17 mouse cellular contexts compared by ENCODE assay signal in the genomic region with DNA sequence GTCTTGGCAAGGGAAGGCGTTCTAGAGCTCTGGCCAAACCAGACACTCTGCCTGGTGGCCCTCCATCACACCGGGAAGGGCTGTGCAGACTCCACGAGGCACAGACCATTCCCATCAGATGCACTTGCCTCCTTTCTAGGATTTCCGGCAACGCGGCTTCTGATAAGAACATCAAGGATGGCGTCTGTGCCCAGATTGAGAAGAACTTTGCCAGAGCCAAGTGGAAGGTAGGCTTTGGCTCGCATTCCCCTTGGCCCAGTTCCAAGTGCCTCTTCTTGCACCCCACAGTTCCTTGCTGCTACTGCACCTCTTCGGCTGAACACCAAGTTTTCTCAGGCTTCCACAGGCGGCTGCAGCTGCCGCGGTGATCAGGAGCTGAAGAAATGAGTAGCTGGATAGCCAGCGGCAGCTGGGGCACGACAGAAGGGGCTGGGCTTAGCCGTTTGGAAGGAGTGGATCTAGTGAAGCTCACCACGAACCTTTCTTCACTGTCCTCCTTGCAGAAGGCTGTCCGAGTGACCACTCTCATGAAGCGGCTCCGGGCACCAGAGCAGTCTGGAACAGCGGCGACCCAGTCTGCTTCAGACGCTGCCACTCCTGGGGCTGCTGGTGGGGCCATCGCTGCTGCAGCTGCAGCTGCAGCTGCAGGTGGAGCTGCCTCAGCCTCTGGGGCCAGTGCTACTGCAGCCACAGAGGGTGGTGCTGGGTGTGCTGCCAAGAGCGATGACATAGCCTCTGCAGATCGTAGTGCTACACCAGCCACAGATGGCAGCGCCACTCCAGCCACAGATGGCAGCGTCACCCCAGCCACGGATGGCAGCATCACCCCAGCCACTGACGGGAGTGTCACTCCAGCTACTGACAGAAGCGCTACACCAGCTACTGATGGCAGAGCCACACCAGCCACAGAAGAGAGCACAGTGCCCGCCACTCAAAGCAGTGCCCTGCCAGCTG. TPM values are rescaled to one million over a fixed set of nuclear protein-coding genes. Genes with fewer than 3 reads are reported as not detected.
DNase-seq lines count a peak whose midpoint lies in the region; ATAC-seq lines count a peak whose summit lies in the region.
"Had no signal": no experiment of that assay in that cellular context is flagged by ENCODE, and none has a peak within 500 bp of the region (broad histone marks: within the 10 kb centered on the region; RNA-seq: fewer than 3 reads in every experiment).

No protein-coding gene starts in this region.

- no peak overlapping the region; the same call in 1 of the 2 replicates for H3K27ac ChIP-seq in heart, embryonic 10.5 days
- H3K27ac ChIP-seq: liver, embryonic 14.5 days; neural tube, embryonic 15.5 days had no signal

- no peak overlapping the region for H3K4me3 ChIP-seq in heart, embryonic 10.5 days
- H3K4me3 ChIP-seq: neural tube, embryonic 15.5 days had no signal

- peak; percentile 50 for ATAC-seq in erythroblast, adult 5-6 weeks (replicated peaks; ENCODE audit: low FRiP score, poor library complexity, severe bottlenecking)
- ATAC-seq: CD4-positive, CD25-positive, alpha-beta regulatory T cell, adult 4 months; inflammation-experienced regulatory T-cells, adult 6 months had no signal

- no peaks in the 10 kb centered on the region for H3K36me3 ChIP-seq in heart, embryonic 10.5 days

- intact Hi-C loops in heart, postnatal 25 days (cut with DNase I): no loop called here

- no peaks in the 10 kb centered on the region for H3K9me3 ChIP-seq in heart, embryonic 10.5 days
- H3K9me3 ChIP-seq: neural tube, embryonic 15.5 days had no signal

- peak; percentile 43 for DNase-seq in layer of hippocampus, adult 11-12 months (ENCODE audit: low spot score)
- DNase-seq in layer of hippocampus, adult 8-10 months (ENCODE audit: low spot score in 2 of 2): no peak
- DNase-seq in A20 (ENCODE audit: low read depth, low spot score) (peak; percentile 18), adipocyte (ENCODE audit: low spot score) (no peak)
- peak; percentile 62 for DNase-seq in cerebellum, adult 11-12 months
- no peak for DNase-seq in heart, postnatal 25 days (ENCODE audit: low spot score)
- DNase-seq in heart, embryonic 10.5 days (ENCODE audit: low spot score): no peak
- DNase-seq: heart, adult 18-20 months; heart, postnatal 14 days; kidney, postnatal 36 days had no signal

- WGBS in heart, embryonic 10.5 days: 85% methylated on average over 31 of the region's 31 CpGs

- H3K27me3 ChIP-seq in heart, embryonic 10.5 days (ENCODE audit: insufficient read depth, poor library complexity, severe bottlenecking): peaks cover 13% of the 10 kb centered on the region; the same call in 1 of the 2 replicates
- H3K27me3 ChIP-seq: neural tube, embryonic 15.5 days had no signal

- H3K4me1 ChIP-seq in heart, embryonic 10.5 days: peaks cover 20% of the 10 kb centered on the region

RNA-seq across cellular contexts. Expression of a gene that starts 2.4 kb away (rescaled TPM):
- 10 to 100 TPM; 15.2 to 26.6 (median 19.9) TPM for total RNA-seq in layer of hippocampus, adult 8-10 months (2022)
- total RNA-seq in erythroblast, adult 5-6 weeks (2015; ENCODE audit: low replicate concordance): 2.5 and 4.4 TPM in 2 replicates
- total RNA-seq in erythroblast, adult 5-6 weeks (2017; ENCODE audit: low replicate concordance): 12.5 and 15.2 TPM in 2 replicates
- total RNA-seq in heart, postnatal 25 days (2021): under 1 TPM; 0.59 to 0.73 TPM
- 18.7 and 30.8 TPM in 2 replicates for polyA plus RNA-seq in heart, embryonic 10.5 days (2016; fragmentation: Nextera tagmentation; extraction: Ambion mirVana)

RNA-seq across cellular contexts. Expression of a gene that starts 12.0 kb away (rescaled TPM):
- total RNA-seq in layer of hippocampus, adult 8-10 months (2022): 100 to 1,000 TPM; 470 to 535 (median 505) TPM
- not detected in 2 replicates for total RNA-seq in erythroblast, adult 5-6 weeks (2015; ENCODE audit: low replicate concordance)
- not detected in 2 replicates for total RNA-seq in erythroblast, adult 5-6 weeks (2017; ENCODE audit: low replicate concordance)
- total RNA-seq in heart, postnatal 25 days (2021): not detected
- 0.79 and 2.3 TPM in 2 replicates for polyA plus RNA-seq in heart, embryonic 10.5 days (2016; fragmentation: Nextera tagmentation; extraction: Ambion mirVana)
- total RNA-seq: heart, adult 18-20 months had no signal
- polyA plus RNA-seq: CD4-positive, CD25-positive, alpha-beta regulatory T cell, adult 4 months; inflammation-experienced regulatory T-cells, adult 6 months had no signal

RNA-seq across cellular contexts. Expression of a gene that starts 19.2 kb away (rescaled TPM):
- total RNA-seq in layer of hippocampus, adult 8-10 months (2022): not detected
- not detected in 2 replicates for total RNA-seq in erythroblast, adult 5-6 weeks (2015; ENCODE audit: low replicate concordance)
- not detected in 2 replicates for total RNA-seq in erythroblast, adult 5-6 weeks (2017; ENCODE audit: low replicate concordance)
- not detected for total RNA-seq in heart, postnatal 25 days (2021)
- polyA plus RNA-seq in heart, embryonic 10.5 days (2016; fragmentation: Nextera tagmentation; extraction: Ambion mirVana): not detected in 2 replicates
- total RNA-seq: adrenal gland, adult 18-20 months; heart, adult 18-20 months; heart, postnatal 14 days; left cerebral cortex, postnatal 25 days had no signal
- polyA plus RNA-seq: CD4-positive, CD25-positive, alpha-beta regulatory T cell, adult 4 months; inflammation-experienced regulatory T-cells, adult 6 months; liver, embryonic 14.5 days; neural tube, embryonic 15.5 days had no signal

RNA-seq across cellular contexts. Expression of a gene that starts 27.8 kb away (rescaled TPM):
- 10 to 100 TPM in 2 of 4 experiments, 1 to 10 TPM in 2; 5.8 to 14.1 (median 11.1) TPM for total RNA-seq in layer of hippocampus, adult 8-10 months (2022)
- 392 and 403 TPM in 2 replicates for total RNA-seq in erythroblast, adult 5-6 weeks (2015; ENCODE audit: low replicate concordance)
- total RNA-seq in erythroblast, adult 5-6 weeks (2017; ENCODE audit: low replicate concordance): 364 and 493 TPM in 2 replicates
- 10 to 100 TPM; 12.0 to 14.9 TPM for total RNA-seq in heart, postnatal 25 days (2021)
- polyA plus RNA-seq in heart, embryonic 10.5 days (2016; fragmentation: Nextera tagmentation; extraction: Ambion mirVana): 29.4 and 33.6 TPM in 2 replicates

RNA-seq across cellular contexts. Expression of a gene that starts 35.3 kb away (rescaled TPM):
- total RNA-seq in layer of hippocampus, adult 8-10 months (2022): 1 to 10 TPM in 3 of 4 experiments, under 1 TPM in 1; 0.71 to 2.1 (median 1.4) TPM
- total RNA-seq in erythroblast, adult 5-6 weeks (2015; ENCODE audit: low replicate concordance): 0.96 and 4.4 TPM in 2 replicates
- 5.3 and 12.9 TPM in 2 replicates for total RNA-seq in erythroblast, adult 5-6 weeks (2017; ENCODE audit: low replicate concordance)
- under 1 TPM in 1 of 2 experiments, not detected in 1; 0.60 TPM for total RNA-seq in heart, postnatal 25 days (2021)
- 2.2 and 3.4 TPM in 2 replicates for polyA plus RNA-seq in heart, embryonic 10.5 days (2016; fragmentation: Nextera tagmentation; extraction: Ambion mirVana)
- total RNA-seq: left cerebral cortex, postnatal 25 days had no signal
- polyA plus RNA-seq: CD4-positive, CD25-positive, alpha-beta regulatory T cell, adult 4 months; inflammation-experienced regulatory T-cells, adult 6 months had no signal

Comparison
In these comparisons a context has a peak if more than half of its experiments do, and no peak if none do; other contexts are left out.
1. DNase-seq: peak in layer of hippocampus, adult 11-12 months (single experiment), A20 (single experiment) and cerebellum, adult 11-12 months (single experiment); none in layer of hippocampus, adult 8-10 months (0 of 2), adipocyte (single experiment), heart, postnatal 25 days (single experiment) and heart, embryonic 10.5 days (single experiment).
2. RNA of a gene that starts 12.0 kb away (total RNA-seq): 470 to 535 TPM in layer of hippocampus, adult 8-10 months; not detected in heart, postnatal 25 days and not detected in erythroblast, adult 5-6 weeks; every median in the first group is over 100 times any median in the second.